Mouse (Mus musculus): ENCODE measurements around the gene Ext2.

Ext2 gene

GRCm38 (mm10) chr2:93778616-93779015 is 43.8 kb downstream of the Ext2 start:
- in situ Hi-C loops (cut with MseI, MboI), result no loop called here

GRCm38 (mm10) chr2:93777056-93777430 is 45.3 kb downstream of the Ext2 start:
- in situ Hi-C loops (cut with MseI, MboI), result no loop called here

- in situ Hi-C loops (cut with MseI, MboI), result no loop called here
Measured at GRCm38 (mm10) chr2:93776267-93777055, 45.9 kb downstream of the Ext2 start.

- in situ Hi-C loops (cut with MseI, MboI), result no loop called here
Measured at GRCm38 (mm10) chr2:93775431-93775830, 46.9 kb downstream of the Ext2 start.

GRCm38 (mm10) chr2:93774946-93775345 is 47.4 kb downstream of the Ext2 start:
- in situ Hi-C loops (cut with MseI, MboI), result no loop called here

GRCm38 (mm10) chr2:93772765-93773085 is 49.6 kb downstream of the Ext2 start:
- in situ Hi-C loops (cut with MseI, MboI), result no loop called here

GRCm38 (mm10) chr2:93772054-93772764 is 50.2 kb downstream of the Ext2 start:
- in situ Hi-C loops (cut with MseI, MboI), result no loop called here

GRCm38 (mm10) chr2:93770895-93771294 is 51.5 kb downstream of the Ext2 start:
- in situ Hi-C loops (cut with MseI, MboI), result no loop called here

GRCm38 (mm10) chr2:93769875-93770274 is 52.5 kb downstream of the Ext2 start:
- in situ Hi-C loops (cut with MseI, MboI), result no loop called here

- in situ Hi-C loops (cut with MseI, MboI), result no loop called here
Measured at GRCm38 (mm10) chr2:93765721-93766120, 56.6 kb downstream of the Ext2 start.

GRCm38 (mm10) chr2:93764211-93764610 is 58.2 kb downstream of the Ext2 start:
- in situ Hi-C loops (cut with MseI, MboI), result no loop called here

- in situ Hi-C loops (cut with MseI, MboI), result no loop called here
Measured at GRCm38 (mm10) chr2:93760389-93760788, 62.0 kb downstream of the Ext2 start.

- in situ Hi-C loops (cut with MseI, MboI), result no loop called here
Measured at GRCm38 (mm10) chr2:93759173-93759572, 63.2 kb downstream of the Ext2 start.

GRCm38 (mm10) chr2:93758298-93758697 is 64.1 kb downstream of the Ext2 start:
- in situ Hi-C loops (cut with MseI, MboI), result no loop called here

- in situ Hi-C loops (cut with MseI, MboI), result no loop called here
Measured at GRCm38 (mm10) chr2:93754366-93754765, 68.0 kb downstream of the Ext2 start.

- in situ Hi-C loops (cut with MseI, MboI), result no loop called here
Measured at GRCm38 (mm10) chr2:93753147-93753758, 69.1 kb downstream of the Ext2 start.

GRCm38 (mm10) chr2:93749709-93750108 is 72.7 kb downstream of the Ext2 start:
- in situ Hi-C loops (cut with MseI, MboI), result no loop called here

- in situ Hi-C loops (cut with MseI, MboI), result no loop called here
Measured at GRCm38 (mm10) chr2:93747538-93748126, 74.7 kb downstream of the Ext2 start.

GRCm38 (mm10) chr2:93746620-93747019 is 75.7 kb downstream of the Ext2 start:
- in situ Hi-C loops (cut with MseI, MboI), result no loop called here

- in situ Hi-C loops (cut with MseI, MboI), result no loop called here
Measured at GRCm38 (mm10) chr2:93746162-93746561, 76.2 kb downstream of the Ext2 start.

- in situ Hi-C loops (cut with MseI, MboI), result no loop called here
Measured at GRCm38 (mm10) chr2:93745741-93746140, 76.6 kb downstream of the Ext2 start.
